Mouse (Mus musculus) liver, embryonic 15.5 days (tissue): ENCODE results near the gene Rras. TPM values are rescaled to one million over a fixed set of nuclear protein-coding genes. Genes with fewer than 3 reads are reported as not detected.

Experiments
- ATAC-seq: fragments of 200-750 bp; cut with Nextera tagmentation; 2 replicates; pipeline ENCODE4 v1.8.0; 2017; ENCODE audit warnings: moderate number of reproducible peaks, mild to moderate bottlenecking, moderate library complexity; ENCODE audit not compliant: insufficient read depth
- H3K27ac ChIP-seq: fragments of 300-500 bp; sonication (generic); replicated peaks from 2 replicates; pipeline ENCODE4 v1.5.1; 2015; ENCODE audit warnings: mild to moderate bottlenecking, inconsistent platforms
- H3K27me3 ChIP-seq: fragments of 300-500 bp; sonication (generic); 2 replicates; pipeline ENCODE4 v1.6.1; 2015; ENCODE audit warnings: mild to moderate bottlenecking, inconsistent platforms
- H3K36me3 ChIP-seq: fragments of 300-500 bp; sonication (generic); replicated peaks from 2 replicates; pipeline ENCODE4 v1.6.1; 2015; ENCODE audit warnings: moderate library complexity, mild to moderate bottlenecking, inconsistent platforms
- H3K4me1 ChIP-seq: fragments of 300-500 bp; sonication (generic); replicated peaks from 2 replicates; pipeline ENCODE4 v1.6.1; 2015; ENCODE audit warnings: inconsistent platforms
- H3K4me2 ChIP-seq: fragments of 300-500 bp; sonication (generic); 2 replicates; pipeline ENCODE4 v1.6.1; 2015; ENCODE audit warnings: moderate library complexity, mild to moderate bottlenecking, inconsistent platforms
- H3K4me3 ChIP-seq: fragments of 300-500 bp; sonication (generic); replicated peaks from 2 replicates; pipeline ENCODE4 v1.5.1; 2015; ENCODE audit warnings: mild to moderate bottlenecking, inconsistent platforms
- H3K9ac ChIP-seq: fragments of 300-500 bp; sonication (generic); 2 replicates; pipeline ENCODE4 v1.6.1; 2015; ENCODE audit warnings: moderate library complexity, mild to moderate bottlenecking, inconsistent platforms
- H3K9me3 ChIP-seq: fragments of 300-500 bp; sonication (generic); replicated peaks from 2 replicates; pipeline ENCODE4 v1.6.1; 2016; ENCODE audit warnings: inconsistent platforms
- whole genome bisulfite sequencing: fragments of 180-500 bp; shearing (Covaris S2); methylation state at CpG from one replicate; pipeline ENCODE4 v1.1.7; 2015; ENCODE audit warnings: mixed read lengths; ENCODE audit not compliant: insufficient replicate concordance; 5-methylcytosine and 5-hydroxymethylcytosine counted together
- polyA plus RNA-seq: library from polyadenylated mRNA; unstranded; fragments of >200 nt; fragmentation: Nextera tagmentation; extraction: Ambion mirVana; gene quantifications from 2 replicates; pipeline ENCODE4 v1.2.1, GENCODE M21; 2015

The Rras gene
- polyA plus RNA-seq, 1 experiment from 2014 or later = 20.8 TPM

DNA sequence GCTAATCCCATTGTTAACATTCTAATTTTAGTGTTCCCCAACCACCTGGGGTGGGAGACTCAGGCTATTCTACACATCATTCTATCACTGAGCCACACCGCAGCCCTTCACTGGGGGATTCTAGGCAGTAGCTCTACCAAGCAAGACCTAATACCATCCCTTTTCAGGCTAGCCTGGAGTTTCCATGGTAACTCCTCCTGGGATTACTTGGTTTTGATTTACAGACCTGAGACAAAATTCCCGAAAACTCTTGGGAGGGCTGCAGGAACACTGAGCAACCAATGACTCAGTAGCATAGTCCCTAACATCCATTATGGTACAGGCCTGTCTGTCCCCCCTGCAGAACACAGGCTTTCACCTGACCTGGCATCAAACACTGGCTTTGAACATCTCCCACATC, 8.5 kb downstream of the Rras start:
- Histone ChIP-seq H3K9ac (no peak overlapping the region), H3K4me1 (peaks cover 11% of the 10 kb centered on the region; the same call in 1 of the 2 replicates), H3K36me3 (peaks cover 38% of the 10 kb centered on the region), H3K9me3 (no peaks in the 10 kb centered on the region), H3K27me3 (0 out of 2 replicates have a peak, but pooled peaks cover 5% of the 10 kb centered on the region), H3K4me2 (no peak overlapping the region), H3K27ac (no peak overlapping the region), H3K4me3 (no peak overlapping the region)
- no peak for ATAC-seq
- WGBS = 82% methylated on average over 2 of the region's 2 CpGs

DNA sequence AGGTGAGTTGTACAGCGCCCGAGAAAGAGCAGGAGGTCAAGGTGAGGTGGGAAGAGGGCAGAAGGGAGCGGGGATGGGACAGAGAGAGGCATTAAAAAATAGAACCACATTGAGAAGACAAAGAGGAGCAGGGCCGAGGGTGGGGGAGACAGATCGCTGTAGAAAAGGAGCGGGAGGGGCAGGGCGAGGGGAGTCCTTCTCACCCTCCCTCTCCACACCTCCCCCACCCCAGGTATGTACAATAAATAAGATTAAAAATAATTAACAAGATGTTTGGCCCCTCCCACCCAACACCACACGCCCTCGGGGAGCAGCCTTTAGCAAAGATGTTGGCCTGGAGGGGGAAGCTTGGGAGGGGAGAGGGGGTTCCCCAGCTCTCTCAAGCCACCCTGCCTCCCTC, 10.0 kb downstream of the Rras start:
- H3K27ac ChIP-seq = no peak overlapping the region

DNA sequence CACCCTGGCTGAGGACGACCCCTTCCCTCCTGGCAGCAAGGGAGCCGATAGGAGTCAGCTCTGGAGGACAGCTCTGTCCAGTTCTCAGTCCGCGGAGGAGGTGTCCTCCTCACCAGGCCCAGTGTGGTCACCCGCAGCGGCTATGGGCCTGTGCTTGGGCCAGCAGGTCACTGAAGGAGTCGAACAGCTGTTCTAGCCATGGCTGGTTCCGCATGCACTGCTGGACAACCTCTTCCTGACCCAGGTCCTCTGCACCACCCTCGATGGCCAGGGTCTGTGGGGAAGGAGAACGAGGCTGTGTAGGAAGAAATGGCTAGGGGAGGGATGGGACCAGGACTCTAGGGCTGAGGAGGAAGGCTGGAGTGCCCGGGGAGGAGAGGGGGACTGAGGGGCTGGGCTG, 10.6 kb downstream of the Rras start:
- Histone ChIP-seq H3K4me2 (no peak overlapping the region), H3K4me3 (no peak overlapping the region), H3K27ac (no peak overlapping the region), H3K4me1 (peaks cover 11% of the 10 kb centered on the region; the same call in 1 of the 2 replicates), H3K27me3 (no peaks in the 10 kb centered on the region), H3K36me3 (peaks cover 59% of the 10 kb centered on the region), H3K9ac (no peak overlapping the region), H3K9me3 (no peaks in the 10 kb centered on the region)
- no peak for ATAC-seq
- 78% methylated on average over 11 of the region's 11 CpGs for WGBS

More for the DNA sequence above, 10.0 kb downstream of the Rras start:
- ATAC-seq = no peak
- no peaks in the 10 kb centered on the region for H3K9me3 ChIP-seq
- no peaks in the 10 kb centered on the region for H3K27me3 ChIP-seq
- peaks cover 11% of the 10 kb centered on the region; the same call in 1 of the 2 replicates for H3K4me1 ChIP-seq
- no peak overlapping the region for H3K4me2 ChIP-seq
- peaks cover 54% of the 10 kb centered on the region for H3K36me3 ChIP-seq
- WGBS = 75% methylated on average over 9 of the region's 9 CpGs
- no peak overlapping the region for H3K4me3 ChIP-seq
- no peak overlapping the region for H3K9ac ChIP-seq

DNA sequence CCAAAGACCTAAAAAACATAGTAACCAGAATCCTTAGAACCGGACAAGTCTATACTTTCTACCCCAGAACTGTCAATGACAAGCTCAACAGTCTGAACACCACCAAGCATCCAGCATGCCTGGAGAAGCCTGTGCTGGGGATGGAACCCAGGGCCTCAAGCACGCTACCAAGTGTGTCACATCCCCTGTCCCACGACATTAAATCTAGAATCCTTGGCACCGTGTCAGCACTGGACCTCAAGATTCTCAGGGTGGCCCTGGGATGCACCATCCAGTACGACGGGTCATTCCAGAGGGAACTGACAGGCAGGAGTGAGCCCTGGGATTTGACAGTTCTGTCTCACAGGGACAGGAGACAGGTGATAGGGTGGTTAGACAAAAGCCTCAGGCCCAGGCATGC, 12.2 kb downstream of the Rras start:
- ATAC-seq = no peak
- H3K36me3 ChIP-seq = peaks cover 76% of the 10 kb centered on the region

DNA sequence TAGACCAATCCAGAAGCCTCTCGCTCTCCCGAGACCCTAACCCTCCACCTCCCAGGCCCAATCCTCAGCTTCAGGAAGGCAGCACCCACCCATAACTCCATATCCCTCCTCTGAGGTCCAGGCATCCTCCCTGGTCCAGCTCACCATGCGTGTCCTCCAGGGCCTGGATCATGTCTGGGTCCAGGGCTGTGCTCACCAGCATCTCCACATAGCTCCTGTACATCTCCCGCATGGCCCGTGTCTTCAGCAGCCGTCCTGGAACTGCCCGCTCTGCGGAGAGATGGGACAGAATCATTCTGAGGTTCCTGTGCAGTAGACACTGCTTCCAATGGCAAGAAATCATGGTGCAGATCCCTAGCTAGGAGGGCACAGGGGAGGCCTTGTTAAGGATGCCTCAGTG, 13.1 kb downstream of the Rras start:
- H3K27me3 ChIP-seq = no peaks in the 10 kb centered on the region
- H3K4me1 ChIP-seq = no peaks in the 10 kb centered on the region; the same call in 1 of the 2 replicates
- H3K9me3 ChIP-seq = no peaks in the 10 kb centered on the region
- H3K27ac ChIP-seq = no peak overlapping the region
- 86% methylated on average over 8 of the region's 8 CpGs for WGBS
- ATAC-seq = no peak
- H3K4me3 ChIP-seq = no peak overlapping the region
- H3K36me3 ChIP-seq = peaks cover 84% of the 10 kb centered on the region
- no peak overlapping the region for H3K9ac ChIP-seq
- H3K4me2 ChIP-seq = no peak overlapping the region

More for the DNA sequence above, 12.2 kb downstream of the Rras start:
- Histone ChIP-seq H3K4me1 (peaks cover 2% of the 10 kb centered on the region; the same call in 1 of the 2 replicates), H3K9ac (no peak overlapping the region), H3K9me3 (no peaks in the 10 kb centered on the region), H3K4me2 (no peak overlapping the region), H3K27ac (no peak overlapping the region), H3K4me3 (no peak overlapping the region), H3K27me3 (no peaks in the 10 kb centered on the region)
- 79% methylated on average over 6 of the region's 6 CpGs for WGBS

DNA sequence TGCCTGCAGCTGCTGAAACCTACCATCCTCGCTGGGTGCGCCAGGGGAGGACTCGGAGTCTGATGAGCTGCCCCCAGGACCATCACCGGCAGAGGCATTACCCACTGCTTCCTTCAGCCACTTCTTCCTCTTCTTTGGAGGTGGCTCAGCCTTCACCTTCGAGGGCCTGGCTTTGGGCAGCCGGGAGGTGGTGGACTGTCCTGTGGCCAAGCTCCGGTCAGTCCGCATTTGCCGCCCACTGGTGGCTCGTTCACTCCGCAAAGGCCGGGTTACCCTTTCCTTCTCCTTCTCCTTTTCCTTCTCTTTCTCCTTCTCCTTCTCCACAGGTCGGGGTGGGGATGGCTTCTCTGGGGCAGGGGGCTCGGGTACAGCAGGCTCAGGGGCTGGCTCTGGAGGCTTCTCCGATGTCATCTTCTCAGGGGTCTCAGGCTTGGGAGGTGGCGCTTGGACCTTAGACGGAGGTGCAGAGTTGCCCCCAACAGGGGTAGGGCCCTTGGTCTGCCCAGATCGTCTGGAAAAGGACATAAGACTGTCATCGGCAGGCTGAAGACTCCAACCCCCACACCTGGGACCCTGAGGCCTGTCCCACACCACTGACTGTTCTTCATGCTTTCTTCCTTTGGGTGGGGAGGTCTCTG, 16.1 kb downstream of the Rras start:
- no peak for ATAC-seq
- H3K27ac ChIP-seq = no peak overlapping the region
- peaks cover 97% of the 10 kb centered on the region for H3K36me3 ChIP-seq
- 83% methylated on average over 19 of the region's 19 CpGs for WGBS
- H3K4me3 ChIP-seq = no peak overlapping the region
- no peak overlapping the region for H3K4me2 ChIP-seq
- no peaks in the 10 kb centered on the region for H3K27me3 ChIP-seq
- H3K9ac ChIP-seq = no peak overlapping the region
- 0 out of 2 replicates have a peak, but pooled peaks cover 6% of the 10 kb centered on the region for H3K4me1 ChIP-seq
- no peaks in the 10 kb centered on the region for H3K9me3 ChIP-seq

DNA sequence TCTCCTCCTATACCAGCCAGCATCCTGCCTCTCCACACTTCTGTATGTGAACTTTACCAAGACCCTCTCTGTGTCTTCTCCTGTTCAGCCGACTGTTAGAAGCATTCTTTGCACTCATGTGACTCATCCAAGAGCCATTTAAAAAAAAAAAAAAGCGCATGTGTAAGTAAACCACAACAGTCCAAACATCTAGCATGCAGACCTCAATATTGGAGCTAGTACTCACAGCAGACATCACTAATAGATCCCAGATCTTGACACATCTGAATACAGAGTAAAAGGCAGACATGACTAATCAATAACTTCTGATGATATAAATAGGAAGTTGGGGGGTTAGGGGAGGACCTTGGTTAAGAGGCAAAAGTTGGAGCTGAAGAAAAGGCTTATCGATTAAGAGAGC, 17.9 kb downstream of the Rras start:
- Histone ChIP-seq H3K4me2 (no peak overlapping the region), H3K4me1 (0 out of 2 replicates have a peak, but pooled peaks cover 6% of the 10 kb centered on the region), H3K27me3 (no peaks in the 10 kb centered on the region), H3K27ac (no peak overlapping the region), H3K9me3 (no peaks in the 10 kb centered on the region), H3K36me3 (peaks cover 99% of the 10 kb centered on the region), H3K4me3 (no peak overlapping the region), H3K9ac (no peak overlapping the region)
- 68% methylated on average over 3 of the region's 3 CpGs for WGBS
- ATAC-seq = no peak

DNA sequence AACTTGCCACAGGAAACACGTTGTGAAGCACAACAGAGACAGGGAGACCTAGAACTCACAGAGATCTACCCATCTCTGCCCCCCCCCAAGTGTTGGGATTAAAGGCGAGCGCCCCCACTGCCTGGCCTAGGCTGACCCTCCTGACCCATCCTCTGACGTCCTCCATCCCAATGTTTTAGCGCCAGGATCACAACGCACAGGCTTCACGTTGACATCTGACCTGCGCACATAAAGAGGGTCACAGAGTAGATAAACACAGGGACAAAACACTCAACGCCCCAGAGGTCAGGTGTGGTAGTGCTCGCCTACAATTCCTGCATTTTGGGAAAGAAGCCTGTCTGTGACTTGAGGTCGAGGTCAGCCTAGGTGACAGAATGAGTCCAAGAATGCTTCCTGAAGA, 18.9 kb downstream of the Rras start:
- no peak overlapping the region for H3K4me2 ChIP-seq
- ATAC-seq = no peak
- peaks cover 98% of the 10 kb centered on the region for H3K36me3 ChIP-seq
- H3K9ac ChIP-seq = no peak overlapping the region
- WGBS = 71% methylated on average over 11 of the region's 11 CpGs
- no peak overlapping the region for H3K27ac ChIP-seq
- H3K27me3 ChIP-seq = no peaks in the 10 kb centered on the region
- no peak overlapping the region for H3K4me3 ChIP-seq
- 0 out of 2 replicates have a peak, but pooled peaks cover 6% of the 10 kb centered on the region for H3K4me1 ChIP-seq
- H3K9me3 ChIP-seq = no peaks in the 10 kb centered on the region

DNA sequence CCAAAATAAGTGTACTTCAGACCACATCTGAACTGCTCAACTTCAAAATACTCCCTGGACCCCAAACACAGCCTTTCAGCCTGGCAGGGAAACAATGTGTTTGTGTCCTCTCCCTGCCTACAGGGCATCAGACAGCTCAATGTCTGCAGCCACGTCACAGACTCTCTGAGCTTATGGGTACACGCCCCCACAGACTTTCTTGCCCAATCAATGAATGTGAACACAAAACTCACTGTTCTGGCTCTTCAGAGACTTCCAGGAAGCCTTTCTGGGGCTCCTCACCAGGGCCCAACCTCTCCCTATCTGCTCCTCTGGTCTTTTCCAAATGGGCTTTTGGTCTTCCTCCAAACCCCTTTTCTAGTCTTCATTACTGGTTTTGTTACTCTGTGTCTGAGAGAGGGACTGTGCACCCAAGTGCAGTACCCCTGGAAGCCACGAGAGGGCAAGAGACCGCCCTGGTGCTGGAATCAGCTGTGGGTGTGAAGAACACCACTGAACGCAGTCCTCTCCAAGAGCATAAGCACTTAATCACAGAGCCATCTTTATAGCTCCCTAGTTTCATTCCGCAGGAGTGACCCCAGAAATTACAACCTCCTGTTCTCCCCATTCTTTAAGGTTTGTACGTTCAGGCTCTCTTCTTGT, 20.1 kb downstream of the Rras start:
- H3K4me1 ChIP-seq = 0 out of 2 replicates have a peak, but pooled peaks cover 6% of the 10 kb centered on the region
- ATAC-seq = 0 out of 2 replicates have a peak, but pooled peaks have one; percentile 51

DNA sequence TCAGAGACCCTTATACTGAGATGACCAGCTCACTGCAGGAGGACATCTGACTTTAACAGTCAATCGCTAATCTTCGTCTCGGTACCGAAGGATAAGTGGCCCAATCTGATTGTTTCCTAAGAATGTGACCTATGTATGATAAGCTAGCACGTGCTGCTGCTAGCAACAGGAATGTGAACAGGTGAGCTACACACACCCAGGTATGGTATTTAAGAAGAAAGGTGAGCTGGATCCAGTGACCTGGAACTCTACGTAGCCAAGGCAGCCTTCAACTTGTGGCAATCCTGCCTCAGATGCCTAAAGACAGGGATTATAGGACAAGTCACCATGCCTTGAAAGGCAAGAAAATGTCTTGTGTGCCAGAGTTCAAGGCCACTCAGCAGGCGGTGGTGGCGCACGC, 20.6 kb downstream of the Rras start:
- no peak for ATAC-seq
- H3K36me3 ChIP-seq = peaks cover 98% of the 10 kb centered on the region
- WGBS = 81% methylated on average over 9 of the region's 9 CpGs

More for the DNA sequence above, 20.1 kb downstream of the Rras start:
- H3K9me3 ChIP-seq = no peaks in the 10 kb centered on the region
- H3K36me3 ChIP-seq = peaks cover 98% of the 10 kb centered on the region
- H3K27ac ChIP-seq = no peak overlapping the region
- H3K4me2 ChIP-seq = no peak overlapping the region
- WGBS = 48% methylated on average over 7 of the region's 7 CpGs
- no peaks in the 10 kb centered on the region for H3K27me3 ChIP-seq
- no peak overlapping the region for H3K4me3 ChIP-seq
- no peak overlapping the region for H3K9ac ChIP-seq

DNA sequence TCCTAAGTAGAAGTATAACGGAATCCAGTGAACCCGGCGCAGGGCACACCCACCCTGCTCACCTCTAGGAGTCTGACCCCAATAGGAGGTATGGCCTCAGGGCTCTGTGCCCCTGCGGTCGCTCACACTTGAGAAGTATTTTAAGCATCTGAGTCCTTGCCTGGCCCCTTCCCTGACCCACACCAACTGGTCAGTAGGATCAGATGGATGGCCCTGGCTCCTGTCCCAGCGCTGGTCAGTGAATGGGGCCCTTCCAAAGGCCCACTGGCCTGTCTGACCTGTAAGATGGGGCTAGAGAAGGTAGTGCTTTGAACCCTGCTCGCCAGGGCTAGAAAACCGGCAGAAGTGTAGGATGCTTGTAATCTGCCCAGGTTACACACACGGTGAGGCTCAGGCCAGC, 23.1 kb downstream of the Rras start:
- H3K9ac ChIP-seq = no peak overlapping the region
- 82% methylated on average over 9 of the region's 9 CpGs for WGBS
- H3K4me3 ChIP-seq = no peak overlapping the region
- no peak overlapping the region for H3K27ac ChIP-seq
- no peak for ATAC-seq
- 0 out of 2 replicates have a peak, but pooled peaks cover 6% of the 10 kb centered on the region for H3K4me1 ChIP-seq
- H3K27me3 ChIP-seq = no peaks in the 10 kb centered on the region
- no peaks in the 10 kb centered on the region for H3K9me3 ChIP-seq
- H3K4me2 ChIP-seq = no peak overlapping the region
- H3K36me3 ChIP-seq = peaks cover 97% of the 10 kb centered on the region

More for the DNA sequence above, 20.6 kb downstream of the Rras start:
- no peak overlapping the region for H3K9ac ChIP-seq
- H3K4me3 ChIP-seq = no peak overlapping the region
- no peaks in the 10 kb centered on the region for H3K9me3 ChIP-seq
- H3K4me1 ChIP-seq = 0 out of 2 replicates have a peak, but pooled peaks cover 6% of the 10 kb centered on the region
- H3K27me3 ChIP-seq = no peaks in the 10 kb centered on the region
- no peak overlapping the region for H3K4me2 ChIP-seq
- no peak overlapping the region for H3K27ac ChIP-seq
